Mouse (Mus musculus): ENCODE results near the gene Ubxn6. TPM values are rescaled to one million over a fixed set of nuclear protein-coding genes. Genes with fewer than 3 reads are reported as not detected.
"Not testable (repeated sequence)": the region's sequence is repeated elsewhere in the genome, so short reads cannot be mapped to it uniquely, and the experiment has no call there.

The Ubxn6 gene
- total RNA-seq, 2 experiments from 2014 or later, result 42.7 to 46.1 TPM

DNA sequence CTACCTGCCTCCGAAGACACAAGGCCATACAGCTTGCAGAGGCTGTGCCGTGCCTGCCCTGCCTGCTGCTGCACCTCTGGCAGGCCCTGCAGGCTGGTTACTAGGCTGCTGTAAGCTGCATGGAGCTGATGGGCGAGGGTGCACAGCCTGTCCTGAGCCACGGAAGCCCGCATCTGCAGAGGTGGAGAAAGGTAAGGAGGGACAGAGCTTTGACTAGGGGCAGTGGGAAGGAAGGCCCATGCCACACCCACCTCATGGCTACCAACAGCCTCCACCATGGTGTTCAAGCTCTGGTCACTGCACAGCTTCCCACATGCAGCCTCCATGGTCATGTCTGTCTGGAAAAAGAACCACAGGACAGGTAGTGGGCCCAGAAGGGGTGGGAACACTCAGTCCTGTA, 27.3 kb upstream of the Ubxn6 start:
- no peak for DNase-seq

DNA sequence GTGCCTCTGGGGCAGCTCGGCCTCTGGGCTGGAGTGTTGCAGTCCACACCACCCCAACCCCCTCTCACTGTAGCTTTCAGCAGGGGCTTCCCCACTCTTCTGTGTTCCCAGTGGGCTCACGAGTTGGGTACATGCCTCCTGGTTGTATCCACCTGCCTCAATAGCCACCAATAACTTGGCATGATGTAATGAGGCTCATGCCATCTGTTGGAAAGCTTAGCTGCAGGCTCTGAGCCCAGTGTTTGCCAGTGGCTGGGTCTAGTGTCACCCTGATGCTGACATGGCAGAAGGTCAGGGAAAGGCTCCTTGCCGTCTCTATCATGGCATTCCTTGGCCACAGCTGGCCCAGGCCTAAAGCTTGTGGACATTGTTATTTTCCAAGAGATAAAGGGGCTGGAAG, 26.0 kb upstream of the Ubxn6 start:
- DNase-seq, result peak; percentile 76

DNA sequence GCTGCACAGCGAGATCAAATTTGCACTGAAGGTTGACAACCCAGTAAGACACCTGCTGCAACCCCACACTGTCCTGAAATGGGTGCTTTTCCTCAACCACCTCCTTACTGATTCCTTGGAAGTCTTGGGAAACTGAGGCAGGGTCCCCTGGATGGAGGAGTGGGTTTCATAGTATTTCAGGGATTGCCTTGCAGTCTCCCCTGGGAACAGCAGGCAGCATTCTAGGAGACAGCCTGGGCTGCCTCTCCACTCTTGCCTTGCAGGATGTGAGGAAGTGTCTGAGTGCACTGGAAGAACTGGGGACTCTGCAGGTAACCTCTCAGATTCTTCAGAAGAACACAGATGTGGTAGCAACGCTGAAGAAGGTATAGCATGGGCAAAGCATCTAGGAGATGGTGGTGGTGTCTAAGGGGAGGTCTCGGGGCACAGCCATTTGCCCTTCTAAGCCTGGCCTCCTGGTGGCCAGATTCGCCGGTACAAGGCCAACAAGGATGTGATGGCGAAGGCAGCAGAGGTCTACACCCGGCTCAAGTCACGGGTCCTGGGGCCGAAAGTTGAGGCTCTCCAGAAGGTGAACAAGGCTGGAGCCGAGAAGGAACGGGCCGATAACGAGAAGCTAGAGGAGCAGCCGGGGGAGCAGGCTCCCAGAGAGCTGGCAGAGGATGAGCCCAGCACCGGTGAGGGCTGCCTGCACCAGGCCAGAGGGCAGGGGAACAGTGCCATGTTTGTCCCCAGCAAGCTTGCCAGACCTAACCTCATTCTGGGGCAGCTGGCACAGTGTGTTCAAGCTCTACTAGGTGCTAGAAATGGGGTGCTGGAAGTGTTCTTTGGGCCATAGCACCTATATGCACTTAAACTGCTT, 24.1 kb upstream of the Ubxn6 start:
- DNase-seq, result peak; percentile 72

DNA sequence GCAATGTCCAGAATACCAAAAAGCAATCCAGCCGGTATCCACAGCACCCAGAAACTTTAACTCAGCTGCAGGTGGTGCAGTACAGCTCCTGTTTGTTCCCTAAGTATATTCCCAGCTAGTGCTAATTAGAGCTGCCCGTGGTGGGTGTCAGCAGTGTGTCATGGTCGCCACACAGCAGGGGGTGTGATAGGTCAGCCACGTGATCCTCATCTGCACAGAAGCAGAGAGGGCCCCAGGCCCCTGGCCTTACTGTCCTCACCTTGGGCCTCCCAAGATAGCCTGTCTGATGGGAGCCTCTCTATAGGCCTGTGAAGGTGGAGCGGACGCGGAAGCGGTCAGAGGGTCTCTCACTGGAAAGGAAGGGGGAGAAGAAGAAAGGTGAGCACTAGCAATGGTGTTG, 23.4 kb upstream of the Ubxn6 start:
- no peak for DNase-seq

DNA sequence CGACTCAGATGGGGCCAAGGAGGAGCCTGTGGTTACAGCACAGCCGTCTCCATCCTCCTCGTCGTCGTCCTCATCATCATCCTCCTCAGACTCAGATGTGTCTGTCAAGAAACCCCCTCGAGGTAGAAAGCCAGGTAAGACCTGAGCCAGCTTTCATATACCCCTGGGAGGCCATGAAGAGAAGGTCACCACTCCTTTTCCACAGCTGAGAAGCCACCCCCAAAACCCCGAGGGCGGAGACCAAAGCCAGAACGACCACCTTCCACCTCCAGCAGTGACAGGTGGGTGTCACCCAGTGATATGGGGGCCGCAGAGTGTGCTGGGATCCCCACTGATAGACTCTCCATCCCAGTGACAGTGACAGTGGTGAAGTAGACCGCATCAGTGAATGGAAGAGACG, 22.1 kb upstream of the Ubxn6 start:
- DNase-seq, result no peak

DNA sequence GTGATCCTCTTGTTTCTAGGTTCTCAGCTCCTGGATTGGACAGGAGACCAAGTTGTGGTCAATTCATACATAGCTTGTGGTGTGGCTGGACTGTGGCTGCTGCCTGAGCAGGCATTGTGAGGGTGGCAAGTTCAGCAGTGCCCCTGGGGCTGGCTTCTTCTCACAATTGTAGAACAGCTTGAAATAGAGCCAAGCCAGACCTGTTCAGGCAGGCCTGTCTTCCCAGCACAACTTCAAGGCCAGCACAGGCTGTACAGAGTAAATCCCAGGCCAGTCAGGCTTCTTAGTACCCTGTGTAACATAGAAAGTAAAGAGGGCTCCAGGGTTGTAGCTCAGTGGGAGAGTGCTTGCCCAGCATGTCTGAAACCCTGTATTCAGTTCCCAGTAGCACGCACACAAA, 18.0 kb upstream of the Ubxn6 start:
- no peak for DNase-seq

DNA sequence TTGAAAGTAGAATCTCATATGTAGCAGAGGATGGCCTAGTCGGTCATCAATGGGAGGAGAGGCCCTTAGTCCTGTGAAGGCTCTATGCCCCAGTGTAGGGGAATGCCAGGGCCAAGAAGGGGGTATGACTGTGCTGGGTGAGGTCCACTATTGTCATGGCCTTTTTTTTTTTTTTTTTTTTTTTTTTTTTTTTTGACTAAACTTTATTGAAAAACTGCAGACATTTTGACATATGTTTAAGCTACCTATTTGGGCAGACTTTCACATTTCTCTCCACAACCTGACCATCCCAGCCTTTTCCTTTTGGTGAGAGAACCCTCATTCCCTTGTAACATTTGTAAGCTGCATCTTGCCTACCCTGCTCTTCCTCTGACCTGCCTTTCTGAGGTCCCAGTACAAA, 17.5 kb upstream of the Ubxn6 start:
- no peak for DNase-seq

DNA sequence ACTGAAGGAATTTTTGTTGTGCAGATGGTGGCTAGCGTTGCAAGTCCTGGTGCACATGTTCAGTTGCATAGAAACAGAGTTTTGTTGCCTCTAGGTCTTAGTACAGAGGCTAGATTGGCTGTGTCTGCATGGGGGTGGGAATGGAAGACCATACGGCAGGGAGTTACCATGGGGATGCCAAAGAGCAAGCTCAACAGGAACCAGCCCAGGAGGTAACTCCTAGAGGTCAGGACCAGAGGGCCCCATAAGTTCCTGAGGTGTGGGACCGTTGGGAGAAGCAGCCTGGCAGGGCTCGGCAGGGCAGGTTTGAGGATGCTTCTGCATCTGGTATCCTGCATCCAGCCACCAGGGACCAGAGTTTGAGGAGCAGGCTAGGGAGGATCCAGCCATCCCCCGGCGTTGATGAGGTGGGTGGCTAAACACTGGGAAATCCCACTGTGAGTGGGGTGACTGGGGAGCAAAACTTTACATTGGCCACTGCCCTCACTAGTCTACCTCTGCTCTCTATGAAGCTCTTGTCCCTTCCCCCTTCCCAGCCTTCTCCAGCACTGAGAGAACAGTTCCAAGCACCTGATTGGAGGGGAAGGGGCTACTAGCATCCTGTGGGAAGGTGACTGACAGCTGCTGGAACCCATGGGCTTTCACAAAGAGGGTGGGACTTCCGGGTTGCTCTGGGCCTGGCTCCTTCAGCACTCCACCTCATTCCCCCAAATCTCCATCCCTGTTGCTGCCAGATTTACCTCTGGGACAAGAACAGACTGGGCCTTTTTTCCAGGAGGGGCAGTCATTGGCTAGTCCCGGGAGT, 6.2 kb upstream of the Ubxn6 start:
- DNase-seq, result no peak

DNA sequence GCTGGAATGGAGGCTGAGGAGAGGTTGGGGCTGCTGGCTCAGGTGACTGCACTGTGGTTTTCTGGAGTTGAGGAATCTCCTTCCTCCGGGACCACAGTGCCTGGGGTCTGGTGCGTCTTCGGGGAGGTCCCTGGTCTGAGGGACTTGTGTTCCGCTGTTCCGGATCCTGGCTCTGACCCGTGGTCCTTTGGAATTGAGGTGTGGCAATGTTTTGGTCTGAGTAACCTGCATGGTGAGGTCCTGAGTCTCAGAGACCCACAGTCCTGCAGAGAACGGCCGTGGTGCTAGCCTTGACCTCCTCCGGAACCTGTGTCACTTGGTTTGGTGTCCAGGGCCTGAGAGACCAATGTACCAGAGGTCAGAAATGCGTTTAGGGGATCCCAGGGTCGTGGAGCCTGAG, 5.1 kb upstream of the Ubxn6 start:
- DNase-seq, result no peak

DNA sequence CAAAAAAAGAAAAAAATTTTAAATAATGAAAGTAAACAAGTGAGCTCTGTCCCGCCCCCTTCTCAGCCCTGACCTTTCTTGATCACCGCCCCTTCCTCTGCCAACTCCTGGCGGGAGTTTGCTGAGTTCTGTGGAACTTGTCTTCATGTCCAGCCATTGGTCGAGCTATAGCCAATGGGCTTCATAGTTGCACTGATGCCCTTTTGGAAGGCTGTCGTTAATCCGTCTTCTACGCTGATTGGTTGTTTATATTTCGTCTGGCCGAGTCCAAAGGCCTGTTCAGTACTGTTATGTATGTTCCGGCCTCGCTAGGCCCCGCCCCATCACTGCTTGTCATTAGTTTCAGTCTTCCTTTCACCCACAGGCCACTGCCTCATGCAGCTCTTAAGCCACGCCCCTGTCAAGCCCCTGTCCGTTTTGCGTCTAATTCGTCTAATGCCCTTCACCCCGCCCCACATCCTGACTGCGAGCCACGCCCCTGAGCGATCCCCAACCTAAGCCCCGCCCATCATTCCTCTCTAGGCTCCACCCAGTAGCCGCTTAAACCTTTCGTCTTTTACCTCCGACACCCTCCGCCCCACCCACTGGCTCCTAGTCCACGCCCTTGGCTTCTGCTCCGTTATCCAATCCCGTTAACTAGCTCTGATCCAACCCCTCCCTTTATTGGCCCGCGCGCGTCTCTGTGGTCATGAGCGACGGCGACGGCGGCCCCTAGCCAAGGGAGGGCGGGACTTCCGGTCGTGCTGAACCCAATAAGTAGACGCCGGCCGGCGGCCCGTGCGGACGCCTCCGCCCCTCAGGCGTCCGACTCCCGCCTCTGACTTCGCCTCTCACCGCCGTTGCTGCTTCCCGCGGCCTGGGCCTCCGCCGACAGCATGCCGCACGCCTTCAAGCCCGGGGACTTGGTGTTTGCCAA, 4.3 kb upstream of the Ubxn6 start, which contains the start of gene Hdgfl2:
Gene Hdgfl2, plus strand, starts transcription at position 755 of the 916 bp plus-strand sequence.
- peak; percentile 100 for DNase-seq

DNA sequence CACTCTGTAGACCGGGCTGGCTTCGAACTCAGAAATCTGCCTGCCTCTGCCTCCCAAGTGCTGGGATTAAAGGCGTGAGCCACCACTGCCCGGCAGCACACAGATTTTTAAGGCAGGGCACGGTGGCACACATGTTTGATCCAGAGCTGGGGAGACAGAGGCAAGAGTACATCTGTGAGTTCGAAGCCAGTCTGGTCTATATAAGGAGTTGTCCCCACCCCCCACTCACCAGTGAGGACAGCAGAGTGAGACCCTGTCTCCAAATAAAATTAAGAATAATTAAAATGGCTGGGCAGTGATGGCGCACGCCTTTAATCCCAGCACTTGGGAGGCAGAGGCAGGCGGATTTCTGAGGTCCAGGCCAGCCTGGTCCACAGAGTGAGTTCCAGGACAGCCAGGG, 3.5 kb upstream of the Ubxn6 start:
- DNase-seq, result not testable (repeated sequence)

DNA sequence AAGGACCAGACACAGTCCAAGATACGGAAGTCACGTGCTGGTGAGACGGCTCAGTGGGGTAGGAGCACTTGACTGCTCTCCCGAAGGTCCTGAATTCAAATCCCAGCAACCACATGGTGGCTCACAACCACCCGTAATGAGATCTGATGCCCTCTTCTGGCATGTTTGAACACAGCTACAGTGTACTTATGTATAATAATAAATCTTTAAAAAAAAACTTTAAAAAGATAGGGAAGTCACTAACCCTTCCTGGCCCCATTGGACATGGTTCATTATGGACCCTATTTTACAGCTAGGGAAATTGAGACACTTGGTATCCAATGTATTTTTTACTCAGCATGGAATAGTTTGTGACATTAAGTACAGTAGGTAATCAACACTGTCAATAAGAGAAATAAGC, 2.7 kb upstream of the Ubxn6 start:
- no peak for DNase-seq

DNA sequence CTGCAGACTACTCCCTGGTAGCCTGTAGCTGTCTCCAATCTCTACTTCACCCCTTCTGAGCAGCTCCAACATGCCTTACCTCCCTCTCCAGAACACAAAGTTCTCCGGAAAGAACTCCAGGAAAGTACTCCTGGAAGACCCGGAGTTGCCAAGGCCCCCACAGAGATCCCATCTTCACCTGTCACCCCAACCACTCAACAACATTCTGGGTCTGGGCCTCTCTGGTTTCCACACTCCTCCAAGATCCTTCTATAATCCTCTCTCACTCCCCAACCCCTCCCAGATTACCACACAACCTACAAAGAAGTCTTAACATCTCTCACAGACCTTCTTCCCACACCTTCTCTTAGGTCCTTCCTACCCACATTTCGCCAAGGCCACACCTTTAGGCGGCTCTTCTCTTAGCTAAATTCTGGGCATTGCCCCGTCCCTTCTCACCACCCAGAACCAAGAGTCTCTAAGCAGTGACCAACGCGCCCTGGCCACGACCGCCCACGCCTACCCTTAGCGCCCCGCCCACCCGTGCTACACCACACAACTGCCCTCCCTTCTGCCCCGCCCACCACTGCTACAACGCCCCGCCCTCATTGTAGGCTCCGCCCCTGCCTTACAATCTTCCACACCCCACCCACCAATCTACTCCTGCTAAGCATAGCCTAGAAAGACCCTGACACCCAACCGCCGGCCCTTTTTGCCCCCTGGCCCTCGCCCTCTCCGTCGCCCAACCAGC, 566 bp downstream of the Ubxn6 start:
- DNase-seq, result peak; percentile 83

DNA sequence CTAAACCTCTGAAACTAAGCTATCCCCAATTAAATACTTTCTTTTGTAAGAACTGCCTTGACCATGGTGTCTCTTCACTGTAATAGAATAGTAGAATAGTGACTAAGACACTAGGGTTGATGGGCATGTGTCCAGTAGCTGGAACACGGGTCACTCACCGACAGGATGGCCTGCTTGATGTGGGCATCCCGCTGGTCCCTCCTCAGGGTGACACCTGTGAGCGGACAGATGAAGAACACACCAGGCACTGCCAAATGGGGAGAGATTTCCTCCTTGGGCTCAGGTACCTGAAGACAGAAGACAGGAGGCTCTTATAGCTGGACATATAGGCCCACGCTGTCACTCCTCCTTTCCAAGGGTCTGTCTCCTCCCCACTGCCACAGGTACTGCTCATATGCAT, 2.6 kb downstream of the Ubxn6 start:
- no peak for DNase-seq

DNA sequence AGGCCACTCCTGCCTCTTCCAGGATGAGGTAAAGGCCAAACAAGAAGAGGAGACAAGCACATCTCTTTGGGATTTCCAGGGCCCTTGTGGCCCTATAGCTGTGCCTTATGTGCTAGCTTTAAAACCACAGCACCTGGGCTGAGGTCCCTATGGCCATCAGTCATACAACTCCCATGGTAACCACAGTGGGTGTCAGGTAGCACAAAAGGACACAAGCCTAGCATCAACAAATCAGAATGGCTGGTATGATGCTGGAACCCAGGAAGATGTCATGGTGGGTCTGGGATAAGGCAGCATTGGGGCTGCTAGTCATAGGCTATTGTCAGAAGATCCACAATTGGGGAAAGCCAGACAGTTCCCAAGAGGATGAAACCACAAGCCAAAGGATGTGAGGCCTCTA, 3.7 kb downstream of the Ubxn6 start:
- no peak for DNase-seq

DNA sequence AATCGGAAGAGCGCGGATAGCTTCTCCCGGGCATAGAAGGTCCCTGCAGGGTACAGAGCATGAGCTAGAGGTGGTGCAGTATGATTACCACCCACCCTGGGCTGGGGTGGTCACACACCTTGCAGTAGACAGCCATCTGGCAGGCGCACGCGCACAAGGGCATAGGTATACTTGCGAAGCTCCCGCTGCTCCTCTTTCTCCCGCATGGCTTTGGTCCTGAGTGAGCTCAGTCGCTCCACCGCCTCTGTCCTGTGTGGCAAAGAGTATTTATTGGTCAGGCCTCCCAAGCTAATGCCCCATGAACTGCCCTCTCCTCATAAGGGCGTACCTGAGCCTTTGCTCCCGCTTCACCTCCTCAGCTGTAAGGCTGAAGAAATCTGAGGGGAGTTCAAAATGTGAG, 5.8 kb downstream of the Ubxn6 start:
- no peak for DNase-seq

DNA sequence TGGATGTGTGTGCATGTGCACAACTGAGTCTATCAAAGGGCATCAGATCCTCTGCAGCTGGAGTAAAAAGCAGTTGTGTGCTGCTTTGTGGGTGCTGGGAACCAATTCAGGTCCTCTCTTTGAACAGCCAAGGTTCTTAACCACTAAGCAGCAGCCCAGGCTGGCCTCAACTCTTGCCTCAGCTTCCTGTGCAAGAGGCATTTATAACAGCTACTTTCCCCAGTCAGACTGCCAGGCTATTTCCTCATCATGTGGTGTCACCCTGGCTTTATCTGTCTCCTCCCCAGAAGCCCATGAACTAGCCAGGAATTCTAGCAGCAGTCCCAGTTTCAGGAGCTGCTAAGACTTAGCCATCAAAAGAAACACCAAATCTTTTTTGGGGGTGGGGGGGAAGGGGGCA, 8.4 kb downstream of the Ubxn6 start:
- no peak for DNase-seq

DNA sequence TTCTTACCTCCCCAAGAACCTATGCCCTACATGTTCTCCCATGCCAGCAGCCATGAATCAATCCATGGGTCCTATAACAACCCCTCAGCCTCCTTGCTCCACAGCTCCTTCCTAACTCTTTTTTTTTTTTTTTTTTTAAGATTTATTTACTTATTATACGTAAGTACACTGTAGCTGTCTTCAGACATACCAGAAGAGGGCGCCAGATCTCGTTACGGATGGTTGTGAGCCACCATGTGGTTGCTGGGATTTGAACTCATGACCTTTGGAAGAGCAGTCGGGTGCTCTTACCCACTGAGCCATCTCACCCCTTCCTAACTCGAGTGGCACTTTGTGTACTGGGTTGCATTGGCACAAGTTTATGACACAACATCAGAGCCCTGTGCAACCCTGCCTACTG, 9.1 kb downstream of the Ubxn6 start:
- DNase-seq, result not testable (repeated sequence)

DNA sequence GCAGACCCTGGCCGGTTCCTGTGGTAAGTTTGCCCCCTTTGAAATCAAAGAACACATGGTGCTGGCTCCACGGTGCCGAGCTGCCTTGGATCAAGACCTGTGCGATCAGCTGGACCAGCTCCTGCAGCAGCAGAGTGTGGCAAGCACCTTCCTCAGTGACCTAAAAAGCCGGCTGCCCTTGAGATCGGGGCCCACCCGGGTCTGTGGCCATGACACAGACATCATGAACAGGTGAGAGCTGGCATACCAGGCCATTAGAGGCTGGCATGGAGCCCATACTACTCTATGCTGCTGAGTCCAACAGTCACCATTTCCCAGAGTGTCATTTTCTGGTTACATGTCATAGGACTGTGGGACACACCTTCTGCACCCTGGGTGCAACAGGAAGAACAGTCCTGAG, 12.7 kb downstream of the Ubxn6 start:
- no peak for DNase-seq

DNA sequence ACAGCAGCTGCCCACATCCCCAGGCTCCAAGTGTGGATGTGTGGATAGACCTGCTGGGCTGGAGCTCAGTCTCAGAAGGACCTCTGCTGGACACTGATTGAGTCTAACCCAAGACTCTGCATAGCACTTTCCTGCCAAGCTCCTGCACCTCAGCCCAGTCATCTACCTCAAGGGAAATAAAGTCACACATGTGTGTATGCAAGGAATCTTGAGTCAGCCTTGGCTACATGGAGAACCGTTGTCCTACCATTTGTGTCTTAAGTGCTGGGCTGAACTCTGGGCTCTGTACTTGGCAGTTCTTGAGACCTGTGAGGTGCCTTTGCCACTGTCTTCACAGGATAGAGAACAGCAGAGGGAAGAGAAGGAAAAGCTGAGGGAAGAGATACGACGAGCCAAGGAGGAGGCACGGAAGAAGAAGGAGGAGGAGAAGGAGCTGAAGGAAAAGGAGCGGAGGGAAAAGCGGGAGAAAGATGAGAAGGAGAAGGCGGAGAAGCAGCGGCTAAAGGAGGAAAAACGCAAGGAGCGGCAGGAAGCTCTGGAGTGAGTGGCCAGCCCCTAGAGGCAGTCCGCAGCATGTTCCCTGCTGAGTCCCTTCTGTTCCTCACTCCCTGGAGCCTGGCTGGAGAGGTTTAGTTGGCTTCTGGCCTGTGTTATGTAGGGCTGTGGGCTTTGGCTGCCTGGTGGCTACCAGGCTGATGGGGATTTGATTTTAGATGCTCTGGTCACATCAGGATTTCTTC, 17.3 kb downstream of the Ubxn6 start:
- DNase-seq, result no peak

Data from gastrocnemius, postnatal 25 days (tissue).